Mouse (Mus musculus): ENCODE measurements around the gene Crip1.

DNA sequence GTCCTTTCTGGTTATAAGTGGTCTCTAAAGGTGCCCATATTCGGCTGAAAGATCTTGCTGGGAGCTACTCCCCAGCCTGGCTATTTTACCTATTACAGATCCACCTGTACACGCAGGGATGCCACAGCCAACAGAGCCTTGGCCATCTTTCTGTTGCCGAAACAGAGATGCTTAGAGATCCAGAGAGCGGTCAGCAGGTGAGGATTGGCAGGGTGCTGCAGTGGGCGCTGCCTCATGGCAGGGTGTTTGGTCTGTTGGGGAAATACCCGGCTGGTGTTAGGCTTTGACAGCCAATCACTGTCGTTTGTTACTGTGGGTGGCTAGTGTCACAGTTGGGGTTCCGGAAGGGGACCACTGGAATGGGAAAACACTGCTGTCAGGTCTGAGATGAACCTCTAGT lies 11.9 kb downstream of the Crip1 start:
- no peak for TF ChIP-seq ZC3H11A (IDR thresholded peaks at IDR 0.05; ENCODE audit: borderline replicate concordance, low read depth, low read length)
- no peak for TF ChIP-seq MAFK (IDR thresholded peaks at IDR 0.05; ENCODE audit: insufficient read depth, low read depth, low read length)
- TF ChIP-seq ZNF384 (IDR thresholded peaks at IDR 0.05; ENCODE audit: low read depth, low read length): no peak
- no peak for TF ChIP-seq CHD2 (IDR thresholded peaks at IDR 0.05; ENCODE audit: low read depth, low read length)

Data from ES-E14 (cell line).